Mouse (Mus musculus) CH12.LX (cell line): ENCODE data around the gene Vcpkmt. TPM values are rescaled to one million over a fixed set of nuclear protein-coding genes. Genes with fewer than 3 reads are reported as not detected.

Experiments
- DNase-seq: peaks from one replicate; pipeline ENCODE4 v3.0.0-alpha.2; 2013; ENCODE audit errors: extremely low read depth
- H3K27ac ChIP-seq: 2 replicates; pipeline ENCODE4 v1.5.1; 2012; ENCODE audit warnings: low read depth, mild to moderate bottlenecking, control low read depth, moderate library complexity; ENCODE audit not compliant: insufficient read depth
- H3K27me3 ChIP-seq: replicated peaks from 2 replicates; pipeline ENCODE3; 2012; ENCODE audit warnings: inconsistent platforms
- H3K36me3 ChIP-seq, 2 experiments: replicated peaks in 1 of 2; 2 replicates each; pipeline versions ENCODE3 to v1.6.1; 2012; ENCODE audit warnings: inconsistent platforms in 1 of 2, low read length in 1 of 2, mild to moderate bottlenecking in 1 of 2, mixed read lengths in 1 of 2, moderate library complexity in 1 of 2; ENCODE audit not compliant: control insufficient read depth in 1 of 2, insufficient read depth in 1 of 2
- H3K4me1 ChIP-seq, 2 experiments: 2 replicates each; pipeline ENCODE4 v1.6.1; 2012; ENCODE audit warnings: inconsistent platforms in 1 of 2, moderate library complexity in 1 of 2; ENCODE audit not compliant: insufficient read depth in 2 of 2, control insufficient read depth in 1 of 2
- H3K4me2 ChIP-seq: 2 replicates; pipeline ENCODE4 v1.6.1; 2012; ENCODE audit warnings: low read depth, mild to moderate bottlenecking, control low read depth; ENCODE audit not compliant: poor library complexity, insufficient read depth, severe bottlenecking
- H3K4me3 ChIP-seq, 3 experiments: fragments of 150-350 bp in 1 of 3; sonication (generic) in 1 of 3; replicated peaks in 1 of 3; 2 replicates each; pipeline versions ENCODE3 to v1.5.1; 2011 to 2012; ENCODE audit warnings: low read depth in 2 of 3, low read length in 2 of 3, mild to moderate bottlenecking in 2 of 3, moderate library complexity in 2 of 3, control low read depth in 1 of 3, improper control_type of control experiment in 1 of 3, inconsistent platforms in 1 of 3, mixed read lengths in 1 of 3; ENCODE audit not compliant: poor library complexity in 1 of 3
- H3K79me2 ChIP-seq: replicated peaks from 2 replicates; pipeline ENCODE4 v1.6.1; 2012; ENCODE audit warnings: mild to moderate bottlenecking, moderate library complexity; ENCODE audit not compliant: control insufficient read depth, poor library complexity, insufficient read depth, severe bottlenecking; ENCODE audit errors: extremely low read depth
- H3K9ac ChIP-seq: 2 replicates; pipeline ENCODE4 v1.6.1; 2012; ENCODE audit warnings: low read depth, mild to moderate bottlenecking, control low read depth, moderate library complexity; ENCODE audit not compliant: insufficient read depth
- H3K9me3 ChIP-seq: replicated peaks from 2 replicates; pipeline ENCODE3; 2012; ENCODE audit warnings: low read length, inconsistent platforms, mixed read lengths
- CHD1 ChIP-seq: IDR thresholded peaks from 2 replicates; pipeline ENCODE4 v1.6.1; 2012; ENCODE audit warnings: low read depth, low read length, improper control_type of control experiment, inconsistent platforms
- GABPA ChIP-seq: IDR thresholded peaks from 2 replicates; pipeline ENCODE4 v1.6.1; 2012; ENCODE audit warnings: low read depth, low read length, improper control_type of control experiment, inconsistent platforms; ENCODE audit not compliant: insufficient replicate concordance
- SIN3A ChIP-seq: IDR thresholded peaks from 2 replicates; pipeline ENCODE4 v1.6.1; 2012; ENCODE audit warnings: low read length, improper control_type of control experiment, inconsistent platforms
- ZC3H11A ChIP-seq: IDR thresholded peaks from 2 replicates; pipeline ENCODE4 v1.6.1; 2012; ENCODE audit warnings: low read depth, mild to moderate bottlenecking, inconsistent platforms, low read length, improper control_type of control experiment
- dilution Hi-C: fragments of 300-500 bp; cut with MboI; formaldehyde crosslinking; loops from 2 replicates; pipeline ENCODE4 v1.14.3; 2020; ENCODE audit warnings: low sequenced_read_pairs; ENCODE audit not compliant: extremely low pct_unique_long_range_greater_than_20kb, extremely low pct_ligation_motif_present
- in situ Hi-C: fragments of 300-500 bp; cut with MboI; formaldehyde crosslinking; loops from 3 replicates; pipeline ENCODE4 v1.14.3; 2019; ENCODE audit warnings: low sequenced_read_pairs, low pct_ligation_motif_present, low pct_unique_long_range_greater_than_20kb, mixed read lengths
- polyA plus RNA-seq: library from polyadenylated mRNA; unstranded; fragments of >175 nt; gene quantifications from 2 replicates; pipeline ENCODE4 v1.2.1, GENCODE M21; 2012; ENCODE audit warnings: low read depth; ENCODE audit not compliant: insufficient read length
- total RNA-seq, 2 experiments: library from RNA; depleted of rRNA; stranded (reverse); fragments of 300-350 nt in 1 of 2; fragments of >200 nt in 1 of 2; gene quantifications; 2 replicates each; pipeline ENCODE4 v1.2.3; 2012 to 2014

The Vcpkmt gene
- total and polyA plus RNA-seq, 3 experiments = 14.9 to 38.9 (median 23.5) TPM

GRCm38 (mm10) chr12:69528275-69529032 is 54.4 kb downstream of the Vcpkmt start:
- no peak overlapping the region for H3K4me2 ChIP-seq
- no peaks in the 10 kb centered on the region for H3K27me3 ChIP-seq
- TF ChIP-seq SIN3A (no peak), ZC3H11A (no peak), CHD1 (no peak), GABPA (no peak)
- H3K9me3 ChIP-seq = no peaks in the 10 kb centered on the region
- no peaks in the 10 kb centered on the region for H3K79me2 ChIP-seq
- dilution Hi-C loops (no loop called here), in situ Hi-C loops (no loop called here)
- H3K9ac ChIP-seq = no peak overlapping the region
- H3K4me3 ChIP-seq = no peak overlapping the region
- H3K27ac ChIP-seq = no peak overlapping the region
- no peak for DNase-seq
- H3K4me1 ChIP-seq = peaks cover 6 to 42% of the 10 kb centered on the region in 2 experiments
- no peaks in the 10 kb centered on the region for H3K36me3 ChIP-seq

Other genes with a start within 250 kb of the Vcpkmt start
- gene Nemf, start 225.9 kb downstream of the Vcpkmt start, total RNA-seq (2012; rRNA removed) = 34.3 and 37.5 TPM in 2 replicates
- 56.6 and 71.0 TPM in 2 replicates for gene Nemf, start 225.9 kb downstream of the Vcpkmt start, total RNA-seq (2014; rRNA removed)
- 44.9 and 54.7 TPM in 2 replicates for gene Nemf, start 225.9 kb downstream of the Vcpkmt start, polyA plus RNA-seq
- gene Arf6, start 210.9 kb downstream of the Vcpkmt start, total RNA-seq (2012; rRNA removed) = 273 and 312 TPM in 2 replicates
- gene Arf6, start 210.9 kb downstream of the Vcpkmt start, total RNA-seq (2014; rRNA removed) = 308 and 375 TPM in 2 replicates
- 224 and 258 TPM in 2 replicates for gene Arf6, start 210.9 kb downstream of the Vcpkmt start, polyA plus RNA-seq
- gene Gm9887, start 210.6 kb downstream of the Vcpkmt start, total RNA-seq (2012; rRNA removed) = 4.3 TPM in 2 replicates
- gene Gm9887, start 210.6 kb downstream of the Vcpkmt start, total RNA-seq (2014; rRNA removed) = not detected in 2 replicates
- gene Gm9887, start 210.6 kb downstream of the Vcpkmt start, polyA plus RNA-seq = 3.4 and 4.3 TPM in 2 replicates
- 7.1 and 9.6 TPM in 2 replicates for gene Sos2, start 98.8 kb upstream of the Vcpkmt start, total RNA-seq (2012; rRNA removed)
- 9.2 and 10.3 TPM in 2 replicates for gene Sos2, start 98.8 kb upstream of the Vcpkmt start, total RNA-seq (2014; rRNA removed)
- gene Sos2, start 98.8 kb upstream of the Vcpkmt start, polyA plus RNA-seq = 7.2 and 7.9 TPM in 2 replicates
- gene L2hgdh, start 141.8 kb upstream of the Vcpkmt start, total RNA-seq (2012; rRNA removed) = 12.1 and 13.6 TPM in 2 replicates
- 24.3 and 26.6 TPM in 2 replicates for gene L2hgdh, start 141.8 kb upstream of the Vcpkmt start, total RNA-seq (2014; rRNA removed)
- 15.4 and 20.2 TPM in 2 replicates for gene L2hgdh, start 141.8 kb upstream of the Vcpkmt start, polyA plus RNA-seq
- 8.3 and 11.4 TPM in 2 replicates for gene Atp5s, start 141.9 kb upstream of the Vcpkmt start, total RNA-seq (2012; rRNA removed)
- gene Atp5s, start 141.9 kb upstream of the Vcpkmt start, total RNA-seq (2014; rRNA removed) = 12.0 and 15.8 TPM in 2 replicates
- 8.4 and 10.2 TPM in 2 replicates for gene Atp5s, start 141.9 kb upstream of the Vcpkmt start, polyA plus RNA-seq
- not detected in 2 replicates for gene Cdkl1, start 208.2 kb upstream of the Vcpkmt start, total RNA-seq (2012; rRNA removed)
- 0.14 TPM in 1 of 2 replicates, not detected in the other for gene Cdkl1, start 208.2 kb upstream of the Vcpkmt start, total RNA-seq (2014; rRNA removed)
- gene Cdkl1, start 208.2 kb upstream of the Vcpkmt start, polyA plus RNA-seq = 0.31 TPM in 1 of 2 replicates, not detected in the other